Mouse (Mus musculus): Measurements from ENCODE around the gene Mrpl23. TPM values are rescaled to one million over a fixed set of nuclear protein-coding genes. Genes with fewer than 3 reads are reported as not detected.

The Mrpl23 gene
- polyA plus RNA-seq, 1 experiment from 2014 or later = 18.7 TPM

- H3K27ac ChIP-seq (ENCODE audit: low read depth) = peak overlapping the region; percentile 22; the same call in 1 of the 2 replicates
- H3K9me3 ChIP-seq (ENCODE audit: low read length) = no peaks in the 10 kb centered on the region
- peaks cover 8% of the 10 kb centered on the region for H3K36me3 ChIP-seq (replicated peaks; ENCODE audit: insufficient read depth, low read length)
- 80% methylated on average over 8 of the region's 8 CpGs for WGBS (ENCODE audit: insufficient replicate concordance)
- TF ChIP-seq CTCF (IDR thresholded peaks at IDR 0.05; ENCODE audit: low read depth) = no peak
- no peak for TF ChIP-seq EP300 (IDR thresholded peaks at IDR 0.05; ENCODE audit: low read depth)
- DNase-seq (no peak), ATAC-seq (no peak)
- H3K4me1 ChIP-seq (ENCODE audit: insufficient read depth) = peaks cover 13% of the 10 kb centered on the region
- H3K9ac ChIP-seq (replicated peaks) = no peak overlapping the region
- no peaks in the 10 kb centered on the region for H3K27me3 ChIP-seq (ENCODE audit: insufficient read depth, low read length)
- no peak overlapping the region for H3K4me2 ChIP-seq (ENCODE audit: low read depth, low read length)
- H3K4me3 ChIP-seq (ENCODE audit: low read depth, low read length) = no peak overlapping the region
Measured at GRCm38 (mm10) chr7:142539828-142540227, 7.3 kb downstream of the Mrpl23 start.

- Histone ChIP-seq H3K36me3 (replicated peaks; ENCODE audit: insufficient read depth, low read length) (peaks cover 4% of the 10 kb centered on the region), H3K27ac (ENCODE audit: low read depth) (no peak overlapping the region), H3K4me3 (ENCODE audit: low read depth, low read length) (no peak overlapping the region), H3K9me3 (ENCODE audit: low read length) (no peaks in the 10 kb centered on the region), H3K4me2 (ENCODE audit: low read depth, low read length) (no peak overlapping the region), H3K4me1 (ENCODE audit: insufficient read depth) (peaks cover 7% of the 10 kb centered on the region; the same call in 1 of the 2 replicates), H3K9ac (replicated peaks) (no peak overlapping the region), H3K27me3 (ENCODE audit: insufficient read depth, low read length) (no peaks in the 10 kb centered on the region)
- ATAC-seq (no peak), DNase-seq (no peak)
- TF ChIP-seq CTCF (IDR thresholded peaks at IDR 0.05; ENCODE audit: low read depth) (no peak), EP300 (IDR thresholded peaks at IDR 0.05; ENCODE audit: low read depth) (no peak)
- WGBS (ENCODE audit: insufficient replicate concordance) = 56% methylated on average over 11 of the region's 11 CpGs
Measured at GRCm38 (mm10) chr7:142542771-142543303, 10.4 kb downstream of the Mrpl23 start.

- no peaks in the 10 kb centered on the region; the same call in 1 of the 2 replicates for H3K36me3 ChIP-seq (replicated peaks; ENCODE audit: insufficient read depth, low read length)
- no peak for TF ChIP-seq CTCF (IDR thresholded peaks at IDR 0.05; ENCODE audit: low read depth)
- TF ChIP-seq EP300 (IDR thresholded peaks at IDR 0.05; ENCODE audit: low read depth) = no peak
- no peak overlapping the region for H3K4me3 ChIP-seq (ENCODE audit: low read depth, low read length)
- no peaks in the 10 kb centered on the region for H3K27me3 ChIP-seq (ENCODE audit: insufficient read depth, low read length)
- H3K4me1 ChIP-seq (ENCODE audit: insufficient read depth) = no peaks in the 10 kb centered on the region; the same call in 1 of the 2 replicates
- WGBS (ENCODE audit: insufficient replicate concordance) = 78% methylated on average over 7 of the region's 7 CpGs
- H3K4me2 ChIP-seq (ENCODE audit: low read depth, low read length) = no peak overlapping the region
- H3K27ac ChIP-seq (ENCODE audit: low read depth) = no peak overlapping the region
- DNase-seq (no peak), ATAC-seq (no peak)
- no peak overlapping the region for H3K9ac ChIP-seq (replicated peaks)
- H3K9me3 ChIP-seq (ENCODE audit: low read length) = no peaks in the 10 kb centered on the region
Measured at GRCm38 (mm10) chr7:142545967-142546366, 13.5 kb downstream of the Mrpl23 start.

GRCm38 (mm10) chr7:142547874-142548273, 15.4 kb downstream of the Mrpl23 start:
- no peak overlapping the region for H3K4me3 ChIP-seq (ENCODE audit: low read depth, low read length)
- H3K9me3 ChIP-seq (ENCODE audit: low read length) = no peaks in the 10 kb centered on the region
- TF ChIP-seq CTCF (IDR thresholded peaks at IDR 0.05; ENCODE audit: low read depth) = no peak
- TF ChIP-seq EP300 (IDR thresholded peaks at IDR 0.05; ENCODE audit: low read depth) = no peak
- no peak for ATAC-seq
- no peak overlapping the region for H3K4me2 ChIP-seq (ENCODE audit: low read depth, low read length)
- 46% methylated on average over 2 of the region's 2 CpGs for WGBS (ENCODE audit: insufficient replicate concordance)
- H3K4me1 ChIP-seq (ENCODE audit: insufficient read depth) = peaks cover 5% of the 10 kb centered on the region; the same call in 1 of the 2 replicates
- no peak overlapping the region for H3K27ac ChIP-seq (ENCODE audit: low read depth)
- H3K27me3 ChIP-seq (ENCODE audit: insufficient read depth, low read length) = no peaks in the 10 kb centered on the region
- no peak overlapping the region for H3K9ac ChIP-seq (replicated peaks)
- H3K36me3 ChIP-seq (replicated peaks; ENCODE audit: insufficient read depth, low read length) = no peaks in the 10 kb centered on the region
- DNase-seq = no peak

GRCm38 (mm10) chr7:142548706-142549105, 16.2 kb downstream of the Mrpl23 start:
- 80% methylated on average over 6 of the region's 6 CpGs for WGBS (ENCODE audit: insufficient replicate concordance)
- Histone ChIP-seq H3K9me3 (ENCODE audit: low read length) (no peaks in the 10 kb centered on the region), H3K4me2 (ENCODE audit: low read depth, low read length) (no peak overlapping the region), H3K9ac (replicated peaks) (no peak overlapping the region), H3K36me3 (replicated peaks; ENCODE audit: insufficient read depth, low read length) (no peaks in the 10 kb centered on the region), H3K27me3 (ENCODE audit: insufficient read depth, low read length) (no peaks in the 10 kb centered on the region), H3K4me1 (ENCODE audit: insufficient read depth) (peaks cover 10% of the 10 kb centered on the region), H3K27ac (ENCODE audit: low read depth) (no peak overlapping the region), H3K4me3 (ENCODE audit: low read depth, low read length) (no peak overlapping the region)
- ATAC-seq (no peak), DNase-seq (no peak)
- TF ChIP-seq EP300 (IDR thresholded peaks at IDR 0.05; ENCODE audit: low read depth) = no peak
- no peak for TF ChIP-seq CTCF (IDR thresholded peaks at IDR 0.05; ENCODE audit: low read depth)

GRCm38 (mm10) chr7:142549941-142550763, 17.7 kb downstream of the Mrpl23 start:
- ATAC-seq (no peak), DNase-seq (no peak)
- Histone ChIP-seq H3K27me3 (ENCODE audit: insufficient read depth, low read length) (no peaks in the 10 kb centered on the region), H3K36me3 (replicated peaks; ENCODE audit: insufficient read depth, low read length) (no peaks in the 10 kb centered on the region), H3K4me3 (ENCODE audit: low read depth, low read length) (no peak overlapping the region), H3K27ac (ENCODE audit: low read depth) (no peak overlapping the region), H3K4me1 (ENCODE audit: insufficient read depth) (peaks cover 16% of the 10 kb centered on the region), H3K4me2 (ENCODE audit: low read depth, low read length) (no peak overlapping the region), H3K9me3 (ENCODE audit: low read length) (no peaks in the 10 kb centered on the region), H3K9ac (replicated peaks) (no peak overlapping the region)
- 79% methylated on average over 10 of the region's 10 CpGs for WGBS (ENCODE audit: insufficient replicate concordance)
- TF ChIP-seq CTCF (IDR thresholded peaks at IDR 0.05; ENCODE audit: low read depth) (peak; percentile 32), EP300 (IDR thresholded peaks at IDR 0.05; ENCODE audit: low read depth) (no peak)

All from liver, postnatal 0 days (tissue).